Mouse (Mus musculus) G1E (cell line): Measurements from ENCODE around the gene Gstt1.

ENCODE experiments used
- CTCF ChIP-seq: IDR thresholded peaks from 2 replicates; pipeline ENCODE4 v1.5.1; 2012; ENCODE audit warnings: low read depth, low read length, inconsistent platforms, mixed read lengths
- GATA1 ChIP-seq: IDR thresholded peaks from 2 replicates; pipeline ENCODE4 v1.6.1; 2012; ENCODE audit warnings: borderline replicate concordance, low read length, inconsistent platforms, mixed read lengths
- GATA2 ChIP-seq: IDR thresholded peaks from 2 replicates; pipeline ENCODE4 v1.6.1; 2012; ENCODE audit warnings: low read depth, low read length, inconsistent platforms, borderline replicate concordance
- POLR2AphosphoS5 ChIP-seq: IDR thresholded peaks from 2 replicates; pipeline ENCODE4 v1.6.1; 2012; ENCODE audit warnings: low read depth, low read length, inconsistent platforms; ENCODE audit not compliant: insufficient replicate concordance
- TAL1 ChIP-seq: conservative IDR thresholded peaks from 2 replicates; pipeline ENCODE4 v1.6.1; 2012; ENCODE audit warnings: low read depth, low read length, inconsistent platforms, mixed read lengths

GRCm38 (mm10) chr10:75829529-75830274, 31.3 kb upstream of the Gstt1 start:
- TF ChIP-seq POLR2AphosphoS5 (no peak), CTCF (no peak), GATA1 (no peak), TAL1 (no peak), GATA2 (no peak)
